9 mouse cellular contexts compared by ENCODE assay signal in the genomic region with DNA sequence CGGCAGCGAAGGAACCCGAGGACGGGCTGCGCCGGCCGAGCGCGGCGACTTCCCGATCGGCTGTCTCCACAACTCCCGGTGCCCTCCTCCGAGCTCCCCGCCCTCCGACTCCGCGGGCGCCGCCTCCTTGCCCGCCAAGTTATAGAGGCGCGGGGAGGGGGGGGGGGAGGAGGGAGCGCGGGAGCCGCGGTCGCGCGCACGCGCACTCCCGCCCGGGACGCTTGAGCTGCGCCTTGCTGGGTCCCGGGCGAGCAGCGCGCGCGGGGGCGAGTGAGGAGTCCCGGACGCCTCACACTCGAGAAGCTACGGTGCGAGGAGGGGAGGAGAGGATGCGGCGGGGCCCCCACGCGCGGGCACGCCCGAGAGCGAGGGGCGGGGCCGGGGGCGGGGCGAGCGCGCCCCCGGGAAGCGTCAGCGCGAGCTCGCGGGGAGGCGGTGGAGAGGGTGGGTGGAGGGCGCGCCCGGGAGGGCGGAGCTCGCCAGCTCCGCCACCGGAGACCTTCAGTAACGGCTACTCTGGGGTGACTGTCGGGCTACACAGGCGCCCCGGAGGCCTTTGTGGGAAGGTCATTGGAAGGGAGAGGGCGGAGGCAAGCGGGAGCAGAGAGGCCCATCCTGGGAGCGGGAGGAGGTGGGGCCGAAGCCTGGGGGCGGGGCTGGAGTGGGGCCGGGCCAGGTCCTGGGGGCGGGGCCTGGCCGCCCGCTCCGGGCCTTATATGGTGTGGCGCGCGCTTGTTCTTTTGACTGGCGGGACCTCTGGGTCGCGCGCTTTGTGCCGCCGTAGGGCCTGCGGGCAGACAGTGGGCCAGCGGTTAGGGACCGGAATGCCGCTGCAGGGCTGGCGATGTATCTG. TPM values are rescaled to one million over a fixed set of nuclear protein-coding genes. Genes with fewer than 3 reads are reported as not detected.
A peak's percentile ranks its signal among the peaks of the same experiment; 100 is the strongest.
DNase-seq lines count a peak whose midpoint lies in the region; ATAC-seq and TF ChIP-seq lines count a peak whose summit lies in the region.
"Had no signal": no experiment of that assay in that cellular context is flagged by ENCODE, and none has a peak within 500 bp of the region (broad histone marks: within the 10 kb centered on the region; RNA-seq: fewer than 3 reads in every experiment).

TSS of gene 1190002N15Rik (minus strand) at position 112 of the 853 bp plus-strand sequence.

- peak within 1 kb of the TSS; percentile 91 for H3K9ac ChIP-seq in embryonic facial prominence, embryonic 13.5 days
- H3K9ac ChIP-seq in heart, adult 2 months (ENCODE audit: low read depth, low read length): peak within 1 kb of the TSS; percentile 95
- peak within 1 kb of the TSS; percentile 85 for H3K9ac ChIP-seq in limb, embryonic 12.5 days (replicated peaks)
- peak within 1 kb of the TSS; percentile 80 for H3K9ac ChIP-seq in midbrain, embryonic 14.5 days (replicated peaks; ENCODE audit: low read length)

- peak within 1 kb of the TSS; percentile 83 for H3K4me3 ChIP-seq in embryonic facial prominence, embryonic 13.5 days
- H3K4me3 ChIP-seq in heart, adult 2 months: peak within 1 kb of the TSS; percentile 84
- peak within 1 kb of the TSS; percentile 74 for H3K4me3 ChIP-seq in limb, embryonic 12.5 days (replicated peaks)
- H3K4me3 ChIP-seq in midbrain, embryonic 14.5 days (replicated peaks; ENCODE audit: low read depth, low read length): peak within 1 kb of the TSS; percentile 78

- H3K79me2 ChIP-seq in heart, adult 2 months (replicated peaks; ENCODE audit: control insufficient read depth, insufficient read depth, low read length): no peaks in the 10 kb centered on the region

- peak within 1 kb of the TSS; percentile 76 for H3K4me2 ChIP-seq in embryonic facial prominence, embryonic 13.5 days
- H3K4me2 ChIP-seq in limb, embryonic 12.5 days: peak within 1 kb of the TSS; percentile 81
- H3K4me2 ChIP-seq in midbrain, embryonic 14.5 days (ENCODE audit: low read length): peak within 1 kb of the TSS; percentile 86

- under 1% methylated on average over 87 of the region's 104 CpGs for WGBS in embryonic facial prominence, embryonic 13.5 days
- WGBS in heart, adult 2 months: 1% methylated on average over 84 of the region's 104 CpGs
- WGBS in limb, embryonic 12.5 days: under 1% methylated on average over 51 of the region's 104 CpGs
- WGBS in midbrain, embryonic 14.5 days: under 1% methylated on average over 99 of the region's 104 CpGs

- peak; percentile 96 for DNase-seq in 3134 (ENCODE audit: extremely low read depth, insufficient read length, low spot score)
- peak; percentile 87 to 90 for DNase-seq in adrenal gland, postnatal 4 days (ENCODE audit: low spot score in 2 of 2)
- DNase-seq in heart, adult 2 months: peak; percentile 95 to 97
- peak; percentile 91 to 92 for DNase-seq in kidney, adult 8-10 months
- DNase-seq in midbrain, embryonic 14.5 days: peak; percentile 97
- peak; percentile 89 for DNase-seq in spleen, adult 12 weeks (ENCODE audit: low spot score)

- intact Hi-C loops in heart, adult 2 months (cut with DNase I): loop anchor here (2.0 to 5.0 kb wide), 2 partner anchors 35 to 74 kb away; no protein-coding TSS in a partner anchor

- TF ChIP-seq CTCF in heart, adult 2 months (IDR thresholded peaks at IDR 0.05): peak; percentile 50

- no peaks in the 10 kb centered on the region for H3K27me3 ChIP-seq in embryonic facial prominence, embryonic 13.5 days
- H3K27me3 ChIP-seq in heart, adult 2 months (ENCODE audit: control insufficient read depth, insufficient read depth, low read length): no peaks in the 10 kb centered on the region
- no peaks in the 10 kb centered on the region for H3K27me3 ChIP-seq in limb, embryonic 12.5 days
- no peaks in the 10 kb centered on the region for H3K27me3 ChIP-seq in midbrain, embryonic 14.5 days (ENCODE audit: control insufficient read depth, insufficient read depth, low read length)
- H3K27me3 ChIP-seq: CH12.LX had no signal

- peak within 1 kb of the TSS; percentile 98 for H3K27ac ChIP-seq in embryonic facial prominence, embryonic 13.5 days
- H3K27ac ChIP-seq in heart, adult 2 months: peak within 1 kb of the TSS; percentile 96
- H3K27ac ChIP-seq in limb, embryonic 12.5 days: peak within 1 kb of the TSS; percentile 97
- peak within 1 kb of the TSS; percentile 97 for H3K27ac ChIP-seq in midbrain, embryonic 14.5 days (replicated peaks; ENCODE audit: low read depth, low read length)

- ATAC-seq in embryonic facial prominence, embryonic 13.5 days (ENCODE audit: insufficient number of reproducible peaks, insufficient read depth, low FRiP score, low TSS enrichment, low read depth): peak; percentile 95
- ATAC-seq in limb, embryonic 12.5 days (ENCODE audit: insufficient number of reproducible peaks, insufficient read depth, low FRiP score, low TSS enrichment, low read depth): peak; percentile 92
- ATAC-seq in midbrain, embryonic 14.5 days (ENCODE audit: low FRiP score, low TSS enrichment): peak; percentile 92

- peaks cover 17% of the 10 kb centered on the region for H3K4me1 ChIP-seq in embryonic facial prominence, embryonic 13.5 days
- no peaks in the 10 kb centered on the region for H3K4me1 ChIP-seq in heart, adult 2 months (ENCODE audit: control insufficient read depth, insufficient read depth, low read length)
- H3K4me1 ChIP-seq in limb, embryonic 12.5 days (replicated peaks): peaks cover 18% of the 10 kb centered on the region
- peaks cover 24% of the 10 kb centered on the region for H3K4me1 ChIP-seq in midbrain, embryonic 14.5 days (ENCODE audit: control insufficient read depth, insufficient read depth, low read length)

- no peaks in the 10 kb centered on the region for H3K9me3 ChIP-seq in embryonic facial prominence, embryonic 13.5 days
- no peaks in the 10 kb centered on the region for H3K9me3 ChIP-seq in limb, embryonic 12.5 days
- no peaks in the 10 kb centered on the region for H3K9me3 ChIP-seq in midbrain, embryonic 14.5 days (ENCODE audit: control insufficient read depth, low read length)

- TF ChIP-seq EP300 in heart, adult 2 months (IDR thresholded peaks at IDR 0.05; ENCODE audit: insufficient read depth, low read depth, low read length): no peak

- TF ChIP-seq POLR2A in heart, adult 2 months (IDR thresholded peaks at IDR 0.05; ENCODE audit: insufficient read depth, low read depth, low read length): peak; percentile 81

- no peaks in the 10 kb centered on the region for H3K36me3 ChIP-seq in embryonic facial prominence, embryonic 13.5 days
- peaks cover 6% of the 10 kb centered on the region for H3K36me3 ChIP-seq in heart, adult 2 months (ENCODE audit: control insufficient read depth, insufficient read depth, low read length)
- no peaks in the 10 kb centered on the region for H3K36me3 ChIP-seq in limb, embryonic 12.5 days
- H3K36me3 ChIP-seq in midbrain, embryonic 14.5 days (ENCODE audit: control insufficient read depth, insufficient read depth, low read length): no peaks in the 10 kb centered on the region

RNA-seq across cellular contexts. Expression of gene 1190002N15Rik, which starts in this region (rescaled TPM):
- 10 to 100 TPM; 24.4 to 25.9 TPM for total RNA-seq in adrenal gland, postnatal 4 days (2021)
- polyA plus RNA-seq in embryonic facial prominence, embryonic 13.5 days (2015; fragmentation: Nextera tagmentation; extraction: Ambion mirVana): 14.2 and 21.9 TPM in 2 replicates
- total RNA-seq in heart, adult 2 months (2021): 10 to 100 TPM; 25.9 to 31.7 TPM
- polyA plus RNA-seq in heart, adult 2 months (2012; rRNA removed): 10.8 and 17.5 TPM in 2 replicates
- polyA plus RNA-seq in limb, embryonic 12.5 days (2016; fragmentation: Nextera tagmentation; extraction: Ambion mirVana): 22.2 and 43.8 TPM in 2 replicates
- 10.6 and 11.9 TPM in 2 replicates for polyA plus RNA-seq in midbrain, embryonic 14.5 days (2014; fragmentation: Nextera tagmentation; extraction: Ambion mirVana)
- total RNA-seq: CH12.LX had no signal

Comparison
In these comparisons a context has a peak if more than half of its experiments do, and no peak if none do; other contexts are left out.
1. Peak in every context shown above with its lines: DNase-seq, ATAC-seq, H3K4me3 ChIP-seq and H3K27ac ChIP-seq.